Mouse (Mus musculus) megakaryocyte progenitor cell, adult 5-6 weeks (primary cell): Measurements from ENCODE around the gene Maml3. TPM values are rescaled to one million over a fixed set of nuclear protein-coding genes. Genes with fewer than 3 reads are reported as not detected.

ENCODE experiments used
- ATAC-seq: replicated peaks from 2 replicates; pipeline ENCODE4 v1.8.0; 2016; ENCODE audit warnings: mild to moderate bottlenecking, moderate TSS enrichment, inconsistent platforms; ENCODE audit not compliant: poor library complexity
- total RNA-seq, 2 experiments: library from RNA; stranded (forward) in 1 of 2; stranded (reverse) in 1 of 2; fragments of 157-497, 149-512 nt in 1 of 2; fragments of 200-1000 nt in 1 of 2; gene quantifications; 2 replicates each; pipeline versions ENCODE4 v1.2.3 to v1.2.4; 2015 to 2017

Maml3 gene
- total RNA-seq, 2 experiments from 2014 or later, result 5.9 to 9.5 TPM

DNA sequence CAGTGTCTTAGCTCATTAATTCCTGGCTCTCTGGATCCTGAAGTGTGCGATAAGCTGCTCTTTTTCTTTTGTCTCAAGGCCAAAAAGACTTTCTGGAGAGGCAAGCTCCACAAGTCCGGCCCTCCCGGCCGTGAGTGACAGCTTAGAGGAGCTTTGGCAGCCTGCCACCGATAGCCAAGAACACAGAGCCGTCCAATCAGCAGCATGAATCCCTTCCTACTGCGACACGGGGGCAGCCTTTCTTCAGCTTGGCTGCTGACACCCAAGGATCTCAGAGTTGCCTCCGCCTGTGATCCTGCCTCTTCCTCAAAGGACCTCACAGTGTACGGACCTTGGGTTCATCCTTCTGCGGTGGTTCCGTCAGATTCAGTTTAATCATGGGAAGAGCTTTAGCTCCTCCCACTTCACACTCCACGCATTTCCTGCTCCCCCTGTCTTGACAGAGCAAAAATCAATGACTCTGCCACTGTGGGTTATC lies 57.9 kb downstream of the Maml3 start:
- ATAC-seq, result peak; percentile 85

DNA sequence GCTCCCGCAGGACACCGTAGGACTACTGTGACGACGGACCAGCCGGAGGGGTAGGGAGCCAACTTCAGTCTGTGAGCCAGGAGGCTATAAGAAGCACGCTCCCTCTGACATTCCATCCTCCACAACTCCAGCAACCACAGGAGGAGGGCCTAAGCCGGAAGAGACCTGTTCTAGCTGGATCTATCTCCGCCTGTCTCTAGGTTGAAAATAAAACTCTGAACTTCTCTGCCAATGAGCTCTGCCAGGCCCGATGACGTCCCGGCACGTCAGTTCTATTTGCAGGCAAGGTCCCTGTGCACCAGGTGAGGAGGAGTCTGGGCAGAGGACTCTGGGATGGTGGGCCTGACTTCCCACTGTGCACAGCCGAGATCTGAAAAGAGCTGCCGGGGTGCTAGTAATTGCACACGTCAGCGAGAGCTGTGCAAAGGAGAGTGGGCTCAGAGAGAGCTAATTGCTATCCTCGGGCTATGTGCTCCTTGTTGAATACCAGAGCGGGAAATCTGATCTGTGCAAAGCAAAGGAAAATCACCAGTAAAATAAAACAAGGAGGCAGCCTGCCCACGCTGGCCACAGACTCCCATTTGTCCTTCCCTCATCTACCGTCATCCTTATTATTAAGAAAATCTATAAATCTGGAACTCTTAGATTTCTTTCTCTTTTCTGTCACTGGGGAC lies 58.7 kb downstream of the Maml3 start:
- ATAC-seq, result peak; percentile 56

DNA sequence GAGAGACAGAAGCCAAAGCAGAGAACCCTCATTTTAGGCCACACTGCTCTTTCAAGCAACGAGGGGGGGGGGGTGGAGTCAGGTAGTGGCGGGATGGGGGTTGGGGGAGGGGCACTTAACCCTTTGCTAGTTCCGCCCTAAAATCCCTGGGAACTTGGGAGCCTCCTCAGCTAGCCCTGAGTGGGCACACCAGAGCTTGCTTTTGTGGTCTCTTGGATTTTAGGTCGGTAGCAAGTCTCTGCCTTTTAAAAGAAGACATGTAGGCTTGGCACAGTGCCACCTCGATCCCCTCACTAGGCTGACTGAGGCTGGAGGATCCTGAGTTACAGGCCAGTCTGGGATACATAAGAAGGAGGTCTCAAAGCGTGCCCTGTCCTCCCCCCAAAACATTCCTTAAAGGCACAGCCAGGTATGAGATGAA lies 59.6 kb downstream of the Maml3 start:
- no peak for ATAC-seq

DNA sequence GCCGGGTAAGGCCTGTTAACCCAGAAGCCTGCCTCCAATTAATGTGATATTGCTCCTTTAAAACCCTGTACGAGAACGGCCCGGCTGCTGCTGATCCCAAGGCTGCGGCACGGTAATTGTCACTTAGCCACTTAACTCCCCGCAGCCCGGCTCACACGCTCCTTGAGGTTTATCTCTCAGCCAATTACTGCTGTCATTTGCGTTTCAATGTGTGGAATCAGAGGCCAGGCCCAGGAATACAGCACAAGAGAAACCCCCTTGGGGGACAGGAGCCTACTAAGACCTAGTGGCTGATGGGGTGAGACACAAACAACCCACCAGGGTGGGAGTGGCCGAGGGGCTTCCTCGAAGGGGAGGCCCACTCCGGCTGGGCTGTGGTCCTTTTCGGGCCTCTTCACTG lies 60.2 kb downstream of the Maml3 start:
- ATAC-seq, result no peak

DNA sequence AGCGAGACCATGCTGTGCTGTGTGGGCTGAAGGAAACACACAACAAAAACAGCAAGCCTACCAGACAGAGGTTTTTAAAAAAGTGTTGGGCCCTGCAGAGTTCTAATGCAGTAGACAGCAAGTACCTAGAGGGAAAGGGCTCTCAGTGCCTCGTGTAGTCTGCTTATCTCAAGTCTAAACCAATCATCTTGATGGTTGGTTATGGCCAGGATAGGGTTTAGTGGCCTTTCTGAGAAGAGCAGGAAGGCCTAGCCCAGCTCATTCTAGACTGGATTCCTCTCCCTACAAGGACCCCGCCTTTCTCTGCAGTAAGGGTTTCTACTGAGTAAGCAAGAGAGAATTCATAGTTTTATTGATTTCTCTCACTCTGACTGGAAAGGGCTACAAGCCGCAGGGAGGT lies 61.0 kb downstream of the Maml3 start:
- ATAC-seq, result no peak

DNA sequence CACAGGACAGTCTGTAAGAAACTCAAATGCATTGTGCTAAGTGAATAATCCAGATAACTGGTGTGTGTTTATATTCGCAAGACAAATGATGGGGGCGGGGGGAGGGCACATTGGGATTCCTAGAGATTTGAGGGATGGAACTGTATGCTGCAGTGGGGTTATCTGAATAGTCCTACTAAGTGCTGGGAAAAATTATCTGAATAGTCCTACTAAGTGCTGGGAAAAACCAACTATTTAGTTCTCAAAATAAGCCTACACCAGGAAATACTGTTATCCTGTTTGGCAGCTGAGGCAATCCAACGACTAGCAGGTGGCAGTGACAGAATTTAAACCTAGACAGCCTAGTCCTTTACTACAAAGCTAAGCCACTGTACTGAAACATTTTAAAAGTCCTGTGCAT lies 62.2 kb downstream of the Maml3 start:
- ATAC-seq, result no peak

DNA sequence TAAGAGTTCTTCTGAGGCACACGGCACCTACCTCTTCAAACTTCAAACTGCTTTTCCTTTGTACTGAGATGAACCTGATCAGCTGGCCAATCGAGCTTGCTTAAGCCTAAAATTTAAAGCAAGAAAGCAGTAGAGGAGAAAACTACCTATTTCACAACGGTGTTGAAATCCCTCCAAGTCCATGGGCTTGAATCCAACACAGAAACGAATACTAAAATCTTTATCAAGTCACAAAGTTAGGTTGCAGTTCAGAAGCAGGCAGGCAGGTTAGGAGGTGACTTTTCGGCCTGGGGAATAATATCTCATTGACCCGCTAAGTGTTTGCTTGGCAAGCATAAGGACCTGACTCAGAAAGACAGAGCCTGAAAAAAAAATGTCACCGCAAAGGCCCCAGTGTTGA lies 64.9 kb downstream of the Maml3 start:
- ATAC-seq, result 0 out of 2 replicates have a peak, but pooled peaks have one; percentile 24

DNA sequence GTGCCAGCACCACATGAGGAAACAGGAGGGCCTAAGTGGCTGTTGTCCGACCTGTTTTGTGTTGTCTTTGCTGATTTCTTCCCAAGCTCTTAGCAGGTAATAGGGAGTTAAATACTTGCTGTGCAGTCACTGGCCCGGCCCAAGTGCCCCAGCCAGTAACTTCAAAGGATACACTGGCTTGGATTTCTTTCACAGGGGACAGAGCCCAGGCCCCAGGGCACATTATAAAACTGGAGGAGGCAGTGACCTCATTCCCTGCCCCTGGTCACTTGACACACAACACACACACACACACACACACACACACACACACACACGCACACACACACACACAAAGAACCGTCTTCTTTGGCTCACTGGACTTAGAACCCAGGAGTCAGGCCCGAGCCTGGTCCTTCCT lies 67.6 kb downstream of the Maml3 start:
- no peak for ATAC-seq

DNA sequence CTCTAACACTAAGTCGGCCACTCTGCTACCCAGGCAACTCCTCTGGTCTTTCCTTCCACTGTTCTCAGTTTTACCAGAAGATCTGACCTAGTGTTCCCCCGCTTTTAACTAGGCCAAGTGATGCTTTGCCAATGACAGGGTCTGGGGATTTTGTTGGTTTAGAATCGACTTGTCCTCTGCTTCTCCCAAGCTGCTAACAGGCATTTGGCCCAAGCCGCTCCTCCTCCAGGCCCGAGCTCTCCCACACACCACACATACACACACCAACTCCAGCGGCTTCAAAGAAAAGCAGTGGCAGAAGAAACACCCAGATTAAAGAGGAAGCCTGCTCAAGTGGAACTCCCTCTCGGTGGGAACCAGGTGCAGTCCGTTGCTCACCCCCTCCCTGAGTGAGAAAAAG lies 69.5 kb downstream of the Maml3 start:
- ATAC-seq, result peak; percentile 39; the same call in 1 of the 2 replicates

DNA sequence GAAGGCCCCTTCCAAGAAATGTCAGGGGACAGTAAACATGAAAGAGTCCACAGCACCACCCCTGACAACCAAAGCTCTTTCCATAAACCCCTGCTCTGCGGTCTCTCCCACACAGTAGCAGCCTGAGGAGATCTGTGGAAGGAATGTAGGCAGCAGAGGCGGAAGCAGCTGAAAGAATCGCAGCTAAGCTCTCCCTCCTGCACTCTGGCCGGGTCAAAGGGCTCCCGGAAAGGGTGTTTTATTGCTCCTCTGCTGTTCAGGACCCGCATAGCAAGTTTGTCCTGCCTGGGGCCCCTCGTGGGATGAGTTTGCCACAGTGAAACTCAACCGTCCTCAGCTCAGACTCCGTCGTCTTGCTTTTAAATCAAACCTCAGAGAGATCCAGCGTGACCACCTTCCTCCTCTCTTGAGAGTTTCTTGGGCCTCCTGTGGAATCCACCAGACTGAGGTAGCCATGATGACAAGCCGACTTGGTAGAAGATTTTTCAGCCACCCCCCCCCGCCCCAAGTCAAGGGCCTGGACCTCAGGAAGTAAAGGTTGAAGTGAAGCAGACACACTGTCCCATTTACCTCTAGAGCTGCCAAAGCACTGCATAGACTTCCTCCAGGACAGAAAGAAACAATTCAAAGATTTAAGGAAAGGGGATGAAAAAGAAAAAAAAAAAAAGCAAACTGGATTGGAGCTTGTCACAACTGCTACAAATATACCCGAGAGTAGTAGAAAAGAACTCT lies 70.9 kb downstream of the Maml3 start:
- ATAC-seq, result no peak

DNA sequence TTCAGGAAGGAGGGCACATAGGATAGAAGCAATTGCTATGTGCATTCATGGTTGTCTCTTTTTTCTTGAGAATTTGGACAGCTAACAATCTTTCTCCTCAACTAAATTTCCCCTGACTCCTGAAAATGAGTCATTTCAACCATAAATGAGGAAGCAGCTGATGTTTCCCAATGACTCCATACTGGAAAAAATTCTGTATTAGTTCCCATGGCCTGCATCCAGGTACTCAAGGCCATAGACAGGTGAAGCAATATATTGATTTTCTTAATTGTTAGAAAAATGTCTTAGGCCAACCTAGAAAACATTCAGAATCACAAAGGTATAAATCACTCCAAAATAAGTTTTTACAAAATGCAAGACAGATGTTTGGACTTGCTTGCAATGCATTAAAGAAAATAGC lies 73.5 kb downstream of the Maml3 start:
- ATAC-seq, result no peak

DNA sequence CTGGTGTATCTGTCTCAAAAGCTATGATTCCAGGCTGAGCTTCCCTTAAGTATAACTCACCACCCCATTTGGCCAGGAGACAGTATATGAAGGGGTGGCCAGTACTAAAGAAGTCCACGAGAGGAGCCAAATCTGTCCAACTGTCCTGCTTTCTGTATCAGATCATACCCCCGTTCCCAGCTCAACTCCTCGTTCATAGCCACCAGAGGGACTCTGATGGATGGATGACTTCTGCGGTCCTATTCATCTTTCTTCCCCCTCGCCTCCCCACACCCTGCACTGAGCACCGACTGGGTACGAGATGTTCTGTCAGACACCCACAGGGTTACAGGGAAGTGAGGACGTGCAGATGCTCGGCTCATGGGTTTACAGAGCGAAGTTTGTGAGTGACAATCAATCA lies 74.8 kb downstream of the Maml3 start:
- peak; percentile 64 for ATAC-seq

DNA sequence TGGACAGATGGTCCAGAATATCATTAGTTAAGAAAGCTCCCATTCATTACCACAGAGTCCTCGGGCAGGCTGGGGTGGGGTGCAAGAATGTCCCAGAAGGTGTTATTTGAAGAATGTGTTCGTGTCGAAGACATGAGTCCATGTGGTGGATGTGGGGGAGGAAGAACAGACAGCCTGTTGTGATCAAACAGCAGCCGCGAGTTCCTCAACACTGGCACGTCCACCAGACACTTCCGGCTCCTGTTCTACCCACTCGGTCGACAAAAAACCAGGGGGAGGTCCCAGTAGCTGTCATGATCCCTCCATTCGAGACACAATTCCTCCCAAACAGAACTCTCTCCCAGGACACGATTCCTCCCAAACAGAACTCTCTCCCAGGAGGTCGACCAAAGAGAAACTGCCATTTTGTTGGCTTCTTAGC lies 75.2 kb downstream of the Maml3 start:
- peak; percentile 75 for ATAC-seq

DNA sequence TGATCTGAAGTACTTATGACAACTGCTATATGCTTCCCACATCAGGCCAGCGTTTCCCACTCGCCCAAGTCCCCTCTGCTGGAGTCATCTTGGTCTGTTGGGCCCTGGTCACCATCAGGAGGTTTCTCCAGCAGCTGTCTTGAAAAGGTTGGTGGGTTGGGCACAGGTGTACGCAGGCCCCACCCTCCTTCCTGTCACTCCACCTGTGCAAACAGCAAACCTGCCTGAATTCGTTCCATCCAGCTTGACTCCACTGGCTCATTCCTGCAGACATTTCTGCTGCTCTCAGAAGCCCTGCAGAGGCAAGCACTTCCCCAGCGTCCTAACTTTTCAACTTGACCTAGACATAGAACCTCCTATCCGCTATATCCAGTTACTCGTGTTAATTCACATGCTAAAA lies 76.9 kb downstream of the Maml3 start:
- no peak for ATAC-seq

DNA sequence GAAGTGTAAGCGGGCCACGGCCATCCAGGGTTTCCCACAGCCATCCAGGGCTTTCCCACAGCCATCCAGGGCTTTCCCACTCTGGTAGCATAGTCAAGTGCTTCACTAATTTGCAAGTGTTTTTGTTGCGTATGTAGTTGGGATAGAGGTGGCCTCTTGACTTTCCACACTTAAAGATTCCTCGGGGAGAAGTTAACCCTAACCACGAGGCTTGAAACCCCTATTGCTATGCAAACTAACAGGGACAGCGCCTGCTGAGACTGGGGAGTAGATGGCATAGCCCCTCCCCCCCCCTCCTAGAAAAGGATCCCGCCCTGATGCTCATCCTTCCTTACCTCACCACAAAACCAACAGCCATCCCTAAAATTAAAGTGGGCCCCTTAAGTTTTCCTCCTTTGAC lies 82.4 kb downstream of the Maml3 start:
- ATAC-seq, result no peak

DNA sequence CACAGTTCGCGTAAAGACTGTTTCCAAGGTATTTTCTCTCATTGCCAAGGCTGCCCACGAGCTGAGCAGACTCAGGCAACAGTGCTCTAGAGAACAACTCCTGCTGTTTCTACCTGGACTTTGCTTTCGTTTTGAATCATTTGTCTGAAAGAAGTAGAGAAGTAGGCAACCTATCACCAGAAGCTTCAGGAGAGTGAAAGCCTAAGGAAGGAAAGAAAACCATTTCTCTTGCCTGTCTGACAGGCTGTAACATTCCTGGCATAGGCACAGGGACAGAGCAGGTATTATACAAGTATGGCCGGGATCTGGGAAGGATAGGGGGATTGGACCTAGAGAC lies 86.8 kb downstream of the Maml3 start:
- no peak for ATAC-seq

DNA sequence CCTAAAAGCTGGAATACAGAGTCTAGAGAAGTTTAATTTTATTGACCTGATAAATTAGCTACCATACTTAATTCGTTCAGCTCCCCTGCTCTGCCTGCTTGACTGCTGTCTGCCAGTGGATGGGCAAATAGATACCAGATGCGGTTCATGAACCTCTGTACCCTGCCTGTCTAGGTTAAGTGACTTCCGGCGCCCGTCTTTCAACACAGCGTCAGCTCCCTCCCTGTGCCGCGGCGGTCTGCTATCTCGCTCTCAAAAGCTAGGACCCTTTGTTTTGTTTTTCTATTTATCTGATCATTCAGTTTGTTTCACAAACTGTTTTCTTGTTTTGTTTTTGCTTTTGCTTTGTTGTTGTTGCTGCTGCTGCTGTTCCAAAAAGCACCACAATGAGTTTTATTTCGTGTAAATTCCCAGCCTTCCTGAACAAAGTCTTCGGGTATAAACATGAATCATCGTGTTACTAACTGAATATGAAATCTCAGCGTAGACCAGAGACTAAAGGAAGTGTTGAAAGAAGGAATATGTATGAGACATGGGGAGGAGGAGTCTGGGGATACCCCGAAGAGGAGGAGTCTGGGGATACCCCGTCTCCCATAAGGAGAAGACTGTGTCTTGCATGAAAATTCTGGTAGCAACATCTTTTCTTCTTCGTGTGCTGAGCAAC lies 87.3 kb downstream of the Maml3 start:
- ATAC-seq, result 0 out of 2 replicates have a peak, but pooled peaks have one; percentile 31

DNA sequence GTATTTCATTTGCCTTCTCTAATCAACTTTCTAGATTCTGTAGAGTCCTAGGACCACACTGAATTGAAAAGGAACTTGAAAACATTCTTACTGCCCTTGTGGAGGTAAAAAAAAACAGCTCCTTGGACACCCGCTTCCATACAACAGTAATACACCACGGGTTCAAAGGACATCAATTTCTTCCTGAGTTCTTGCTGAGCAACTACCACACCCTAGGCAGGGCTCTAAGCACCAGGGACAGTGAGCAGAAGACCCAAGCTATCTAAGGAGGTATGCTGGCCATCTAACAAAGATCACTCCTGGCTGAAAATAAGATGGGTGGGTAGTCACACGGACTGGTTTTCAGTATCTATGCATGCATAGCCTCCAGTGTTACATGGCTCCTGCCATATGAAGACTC lies 88.7 kb downstream of the Maml3 start:
- ATAC-seq, result no peak

DNA sequence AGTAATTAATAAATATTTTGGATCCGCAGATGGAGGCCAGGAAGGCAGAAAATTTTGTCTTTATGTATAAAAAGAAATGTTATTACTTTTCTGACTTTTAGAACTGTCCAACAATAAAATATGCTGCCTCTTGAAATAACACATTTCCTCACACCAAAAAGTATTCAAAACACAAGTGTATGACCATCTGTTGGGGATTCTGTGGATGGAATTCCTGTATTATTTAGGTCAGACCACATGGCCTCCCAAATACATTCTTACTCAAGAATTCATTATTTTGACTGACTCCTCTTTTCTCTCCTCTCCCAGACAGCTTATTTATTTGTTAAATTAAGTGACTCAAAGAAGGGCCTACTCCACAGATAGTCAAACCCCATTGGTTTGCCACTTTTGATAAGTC lies 89.3 kb downstream of the Maml3 start:
- ATAC-seq, result no peak

DNA sequence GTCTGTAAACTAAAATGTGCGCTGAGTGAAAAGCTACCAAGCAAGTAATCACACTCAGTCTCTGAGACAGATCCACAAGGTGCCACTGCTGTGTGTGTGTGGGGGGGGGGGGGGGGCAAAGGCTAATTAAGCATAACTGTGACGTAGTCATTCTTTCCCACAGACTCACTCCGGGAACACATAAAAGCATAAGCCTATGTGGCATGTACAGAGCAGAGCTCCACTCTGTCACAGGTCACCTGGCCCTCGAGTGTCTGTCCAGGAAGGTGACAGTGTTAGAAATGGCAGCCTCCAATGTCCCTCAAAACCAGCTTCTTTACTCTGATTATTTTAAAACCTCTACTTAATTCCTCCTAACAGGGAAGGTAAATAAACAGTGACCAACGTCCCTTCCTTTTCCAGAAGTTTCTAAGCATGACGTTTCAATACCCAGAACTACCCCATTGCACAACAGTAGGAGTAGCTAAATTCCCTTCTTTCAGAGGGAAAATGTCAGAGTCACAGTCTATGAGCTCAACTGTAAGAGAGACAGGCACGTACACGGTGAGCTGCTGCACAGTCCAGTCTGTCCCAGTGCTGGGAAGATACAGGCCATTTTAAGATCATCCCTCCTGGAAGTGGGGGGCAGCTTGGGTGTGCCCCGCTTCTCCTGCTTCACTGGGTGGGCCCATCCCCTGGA lies 93.7 kb downstream of the Maml3 start:
- peak; percentile 30 for ATAC-seq

DNA sequence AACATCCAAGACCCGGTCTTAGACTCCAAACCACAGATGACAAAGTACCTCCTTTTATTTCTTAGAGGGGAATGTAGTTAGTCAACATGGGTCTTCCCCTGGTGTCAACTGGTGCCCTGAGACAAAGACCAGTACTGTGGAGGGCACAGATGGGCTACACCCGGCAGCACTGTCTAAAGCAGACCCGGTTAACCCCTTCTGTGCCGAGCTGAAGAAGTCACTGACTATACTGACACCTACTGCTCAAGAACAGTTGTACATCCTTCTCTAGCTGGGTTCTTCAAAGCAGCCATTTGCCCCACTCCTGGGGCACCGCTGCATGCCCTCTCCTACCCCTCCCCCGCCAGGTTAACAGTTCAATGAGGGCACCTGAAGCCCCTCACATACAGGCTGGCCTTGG lies 95.6 kb downstream of the Maml3 start:
- ATAC-seq, result peak; percentile 53
